Mouse (Mus musculus) ovary, postnatal 36 days (tissue): Measurements from ENCODE around the gene Tfrc.

Source experiments
- DNase-seq: peaks from one replicate; pipeline ENCODE4 v3.0.0; 2022; ENCODE audit warnings: low spot score, mixed read lengths

The Tfrc gene

GRCm38 (mm10) chr16:32669243-32669642 lies 60.5 kb downstream of the Tfrc start:
- no peak for DNase-seq

- no peak for DNase-seq
Observed at GRCm38 (mm10) chr16:32670354-32671124, 61.8 kb downstream of the Tfrc start.

GRCm38 (mm10) chr16:32671206-32671887 lies 62.6 kb downstream of the Tfrc start:
- no peak for DNase-seq

- no peak for DNase-seq
Observed at GRCm38 (mm10) chr16:32672250-32672649, 63.5 kb downstream of the Tfrc start.

GRCm38 (mm10) chr16:32672861-32673560 lies 64.3 kb downstream of the Tfrc start:
- no peak for DNase-seq

GRCm38 (mm10) chr16:32674121-32674740 lies 65.5 kb downstream of the Tfrc start:
- no peak for DNase-seq

GRCm38 (mm10) chr16:32677040-32677700 lies 68.5 kb downstream of the Tfrc start:
- no peak for DNase-seq

GRCm38 (mm10) chr16:32677903-32678302 lies 69.2 kb downstream of the Tfrc start:
- no peak for DNase-seq

- DNase-seq: no peak
Observed at GRCm38 (mm10) chr16:32678812-32679211, 70.1 kb downstream of the Tfrc start.

GRCm38 (mm10) chr16:32679976-32680375 lies 71.3 kb downstream of the Tfrc start:
- no peak for DNase-seq

- no peak for DNase-seq
Observed at GRCm38 (mm10) chr16:32680806-32681205, 72.1 kb downstream of the Tfrc start.

GRCm38 (mm10) chr16:32682194-32682593 lies 73.5 kb downstream of the Tfrc start:
- DNase-seq: no peak
